Mouse (Mus musculus): ENCODE results near the gene Dis3. TPM values are rescaled to one million over a fixed set of nuclear protein-coding genes. Genes with fewer than 3 reads are reported as not detected.
"Not testable (repeated sequence)": the region's sequence is repeated elsewhere in the genome, so short reads cannot be mapped to it uniquely, and the experiment has no call there.

Dis3 gene
- total and polyA plus RNA-seq, 2 experiments = 2.5 to 7.8 TPM

GRCm38 (mm10) chr14:99036039-99036438 lies 63.5 kb downstream of the Dis3 start:
- no peak for TF ChIP-seq CTCF (IDR thresholded peaks at IDR 0.05; ENCODE audit: low read depth, low read length)
- TF ChIP-seq POLR2A (IDR thresholded peaks at IDR 0.05; ENCODE audit: extremely low read depth, insufficient read depth, low read length) = no peak
- no peaks in the 10 kb centered on the region for H3K4me1 ChIP-seq (ENCODE audit: control insufficient read depth, insufficient read depth, low read length)
- no peaks in the 10 kb centered on the region; the same call in 1 of the 2 replicates for H3K79me2 ChIP-seq (ENCODE audit: control insufficient read depth, insufficient read depth, low read length)
- no peak overlapping the region for H3K27ac ChIP-seq (replicated peaks; ENCODE audit: insufficient read depth, low read depth, low read length)
- H3K36me3 ChIP-seq (ENCODE audit: control insufficient read depth, insufficient read depth, low read length) = peaks cover 4% of the 10 kb centered on the region; the same call in 1 of the 2 replicates
- DNase-seq (ENCODE audit: extremely low read depth, low read depth, low spot score) = no peak
- 88% methylated on average over 4 of the region's 4 CpGs for WGBS
- no peak overlapping the region for H3K9ac ChIP-seq (ENCODE audit: low read depth, low read length)
- H3K4me3 ChIP-seq (ENCODE audit: insufficient read depth, low read depth, low read length) = no peak overlapping the region
- no peaks in the 10 kb centered on the region for H3K27me3 ChIP-seq (ENCODE audit: control insufficient read depth, insufficient read depth, low read length)

GRCm38 (mm10) chr14:99034851-99035250 lies 64.7 kb downstream of the Dis3 start:
- not testable (repeated sequence) for H3K4me1 ChIP-seq (ENCODE audit: control insufficient read depth, insufficient read depth, low read length); H3K27ac ChIP-seq (replicated peaks; ENCODE audit: insufficient read depth, low read depth, low read length); H3K79me2 ChIP-seq (ENCODE audit: control insufficient read depth, insufficient read depth, low read length); H3K27me3 ChIP-seq (ENCODE audit: control insufficient read depth, insufficient read depth, low read length); H3K9ac ChIP-seq (ENCODE audit: low read depth, low read length); DNase-seq (ENCODE audit: extremely low read depth, low read depth, low spot score); H3K4me3 ChIP-seq (ENCODE audit: insufficient read depth, low read depth, low read length); H3K36me3 ChIP-seq (ENCODE audit: control insufficient read depth, insufficient read depth, low read length)
- WGBS = 96% methylated on average over 8 of the region's 8 CpGs

GRCm38 (mm10) chr14:99032596-99032995 lies 67.0 kb downstream of the Dis3 start:
- H3K4me3 ChIP-seq (ENCODE audit: insufficient read depth, low read depth, low read length) = no peak overlapping the region
- TF ChIP-seq POLR2A (IDR thresholded peaks at IDR 0.05; ENCODE audit: extremely low read depth, insufficient read depth, low read length) (no peak), CTCF (IDR thresholded peaks at IDR 0.05; ENCODE audit: low read depth, low read length) (no peak)
- H3K27ac ChIP-seq (replicated peaks; ENCODE audit: insufficient read depth, low read depth, low read length) = no peak overlapping the region
- H3K36me3 ChIP-seq (ENCODE audit: control insufficient read depth, insufficient read depth, low read length) = peaks cover 4% of the 10 kb centered on the region; the same call in 1 of the 2 replicates
- DNase-seq (ENCODE audit: extremely low read depth, low read depth, low spot score) = no peak
- no peaks in the 10 kb centered on the region for H3K4me1 ChIP-seq (ENCODE audit: control insufficient read depth, insufficient read depth, low read length)
- H3K27me3 ChIP-seq (ENCODE audit: control insufficient read depth, insufficient read depth, low read length) = no peaks in the 10 kb centered on the region
- no peaks in the 10 kb centered on the region for H3K79me2 ChIP-seq (ENCODE audit: control insufficient read depth, insufficient read depth, low read length)
- no peak overlapping the region for H3K9ac ChIP-seq (ENCODE audit: low read depth, low read length)
- 78% methylated on average over 5 of the region's 5 CpGs for WGBS

GRCm38 (mm10) chr14:99031337-99031873 lies 68.2 kb downstream of the Dis3 start:
- H3K4me1 ChIP-seq (ENCODE audit: control insufficient read depth, insufficient read depth, low read length) = no peaks in the 10 kb centered on the region
- H3K79me2 ChIP-seq (ENCODE audit: control insufficient read depth, insufficient read depth, low read length) = no peaks in the 10 kb centered on the region
- no peaks in the 10 kb centered on the region for H3K27me3 ChIP-seq (ENCODE audit: control insufficient read depth, insufficient read depth, low read length)
- WGBS = 92% methylated on average over 5 of the region's 5 CpGs
- no peak overlapping the region for H3K27ac ChIP-seq (replicated peaks; ENCODE audit: insufficient read depth, low read depth, low read length)
- DNase-seq (ENCODE audit: extremely low read depth, low read depth, low spot score) = no peak
- no peak overlapping the region for H3K9ac ChIP-seq (ENCODE audit: low read depth, low read length)
- no peak overlapping the region for H3K4me3 ChIP-seq (ENCODE audit: insufficient read depth, low read depth, low read length)
- H3K36me3 ChIP-seq (ENCODE audit: control insufficient read depth, insufficient read depth, low read length) = peaks cover 4% of the 10 kb centered on the region; the same call in 1 of the 2 replicates
- TF ChIP-seq CTCF (IDR thresholded peaks at IDR 0.05; ENCODE audit: low read depth, low read length) = no peak
- no peak for TF ChIP-seq POLR2A (IDR thresholded peaks at IDR 0.05; ENCODE audit: extremely low read depth, insufficient read depth, low read length)

- WGBS = 75% methylated on average over 5 of the region's 5 CpGs
These were observed 69.6 kb downstream of the Dis3 start for GRCm38 (mm10) chr14:99029987-99030386.

More at GRCm38 (mm10) chr14:99029987-99030386, 69.6 kb downstream of the Dis3 start:
- Histone ChIP-seq H3K36me3 (ENCODE audit: control insufficient read depth, insufficient read depth, low read length) (peaks cover 2% of the 10 kb centered on the region; the same call in 1 of the 2 replicates), H3K9ac (ENCODE audit: low read depth, low read length) (no peak overlapping the region), H3K4me3 (ENCODE audit: insufficient read depth, low read depth, low read length) (no peak overlapping the region), H3K27ac (replicated peaks; ENCODE audit: insufficient read depth, low read depth, low read length) (no peak overlapping the region), H3K27me3 (ENCODE audit: control insufficient read depth, insufficient read depth, low read length) (no peaks in the 10 kb centered on the region), H3K79me2 (ENCODE audit: control insufficient read depth, insufficient read depth, low read length) (no peaks in the 10 kb centered on the region), H3K4me1 (ENCODE audit: control insufficient read depth, insufficient read depth, low read length) (no peaks in the 10 kb centered on the region)
- no peak for TF ChIP-seq POLR2A (IDR thresholded peaks at IDR 0.05; ENCODE audit: extremely low read depth, insufficient read depth, low read length)
- TF ChIP-seq CTCF (IDR thresholded peaks at IDR 0.05; ENCODE audit: low read depth, low read length) = no peak
- no peak for DNase-seq (ENCODE audit: extremely low read depth, low read depth, low spot score)

Other genes starting within 250 kb of the Dis3 start
- gene Rpl36a-ps1, start 105.5 kb downstream of the Dis3 start, total RNA-seq (2014; rRNA removed) = 0.60 and 1.1 TPM in 2 replicates
- gene Rpl36a-ps1, start 105.5 kb downstream of the Dis3 start, polyA plus RNA-seq (2012; rRNA removed) = not detected in 2 replicates
- gene Mzt1, start 53.6 kb downstream of the Dis3 start, total RNA-seq (2014; rRNA removed) = 14.1 and 15.7 TPM in 2 replicates
- 4.5 and 4.9 TPM in 2 replicates for gene Mzt1, start 53.6 kb downstream of the Dis3 start, polyA plus RNA-seq (2012; rRNA removed)
- gene Bora, start 53.5 kb downstream of the Dis3 start, total RNA-seq (2014; rRNA removed) = 0.55 and 0.67 TPM in 2 replicates
- gene Bora, start 53.5 kb downstream of the Dis3 start, polyA plus RNA-seq (2012; rRNA removed) = 0.25 and 0.28 TPM in 2 replicates
- 6.4 and 8.3 TPM in 2 replicates for gene Pibf1, start 346 bp downstream of the Dis3 start, total RNA-seq (2014; rRNA removed)
- 0.70 and 0.97 TPM in 2 replicates for gene Pibf1, start 346 bp downstream of the Dis3 start, polyA plus RNA-seq (2012; rRNA removed)
- gene Klf5, start 198.9 kb upstream of the Dis3 start, total RNA-seq (2014; rRNA removed) = 0.07 and 0.09 TPM in 2 replicates
- gene Klf5, start 198.9 kb upstream of the Dis3 start, polyA plus RNA-seq (2012; rRNA removed) = 0.10 and 0.12 TPM in 2 replicates